Comparison of ENCODE assay signal across 16 mouse cellular contexts in the genomic region with DNA sequence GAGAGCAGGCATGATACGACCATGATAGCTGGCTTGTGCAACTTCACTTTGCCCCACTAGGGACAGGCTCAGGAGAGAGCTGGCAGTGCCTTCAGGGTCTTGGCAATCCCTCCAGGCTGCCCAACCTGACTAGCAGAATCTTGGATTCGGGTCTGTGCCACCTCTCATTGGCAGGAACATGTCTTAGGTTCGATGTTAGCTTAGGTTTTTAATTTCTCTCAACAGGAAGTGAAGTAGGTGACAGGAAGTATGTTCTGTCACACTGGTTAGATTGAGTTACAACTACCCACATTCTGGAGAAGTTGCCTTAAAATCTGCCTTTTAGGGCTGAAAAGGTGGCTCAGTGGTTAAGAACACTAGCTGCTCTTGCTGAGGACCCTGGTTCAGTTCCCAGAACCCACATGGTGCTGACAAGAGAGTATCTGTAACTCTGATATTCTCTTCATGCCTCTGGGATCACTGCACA. TPM values are rescaled to one million over a fixed set of nuclear protein-coding genes. Genes with fewer than 3 reads are reported as not detected.
A peak's percentile ranks its signal among the peaks of the same experiment; 100 is the strongest.
DNase-seq lines count a peak whose midpoint lies in the region; ATAC-seq and TF ChIP-seq lines count a peak whose summit lies in the region.
"Had no signal": no experiment of that assay in that cellular context is flagged by ENCODE, and none has a peak within 500 bp of the region (broad histone marks: within the 10 kb centered on the region; RNA-seq: fewer than 3 reads in every experiment).

No protein-coding gene starts in this region.

- ATAC-seq in hematopoietic stem cell, adult 5-6 weeks (replicated peaks in 1 of 2; ENCODE audit: insufficient read depth in 1 of 2, low FRiP score in 2 of 2, low TSS enrichment in 1 of 2, low read depth in 1 of 2, poor library complexity in 2 of 2, severe bottlenecking in 2 of 2), result 0 out of 4 replicates have a peak, but pooled peaks have one; percentile 13 to 44
- peak; percentile 59 for ATAC-seq in megakaryocyte-erythroid progenitor cell, adult 5-6 weeks (replicated peaks; ENCODE audit: low FRiP score, low TSS enrichment, poor library complexity, severe bottlenecking)

- peak overlapping the region; percentile 7 for H3K27ac ChIP-seq in thymus, adult 2 months (ENCODE audit: control insufficient read depth, insufficient read depth, low read length)
- H3K27ac ChIP-seq in embryonic facial prominence, embryonic 10.5 days (replicated peaks), result no peak overlapping the region

- TF ChIP-seq CTCF in thymus, adult 2 months (IDR thresholded peaks at IDR 0.05; ENCODE audit: borderline replicate concordance, control insufficient read depth, extremely low read depth, insufficient read depth, low read length, poor library complexity), result no peak

- H3K36me3 ChIP-seq in thymus, adult 2 months (ENCODE audit: control insufficient read depth, insufficient read depth, low read length), result no peaks in the 10 kb centered on the region
- no peaks in the 10 kb centered on the region for H3K36me3 ChIP-seq in embryonic facial prominence, embryonic 10.5 days (replicated peaks)

- H3K4me1 ChIP-seq in thymus, adult 2 months (replicated peaks; ENCODE audit: control insufficient read depth, insufficient read depth, low read length), result peaks cover 7% of the 10 kb centered on the region
- peaks cover under 1% of the 10 kb centered on the region for H3K4me1 ChIP-seq in embryonic facial prominence, embryonic 10.5 days

- no peaks in the 10 kb centered on the region for H3K27me3 ChIP-seq in thymus, adult 2 months (ENCODE audit: control insufficient read depth, insufficient read depth, low read length)
- H3K27me3 ChIP-seq in embryonic facial prominence, embryonic 10.5 days (replicated peaks; ENCODE audit: low read depth, poor library complexity, severe bottlenecking), result peaks cover 30% of the 10 kb centered on the region

- peak; percentile 62 for DNase-seq in adrenal gland, postnatal 10 days
- DNase-seq in adrenal gland, postnatal 4 days (ENCODE audit: low spot score in 2 of 2), result no peak
- DNase-seq in thymus, adult 2 months, result no peak
- no peak for DNase-seq in thymus, postnatal 36 days
- DNase-seq in spleen, adult 12 weeks (ENCODE audit: low spot score), result no peak
- no peak for DNase-seq in embryonic facial prominence, embryonic 10.5 days (ENCODE audit: low spot score)
- DNase-seq: cerebellum, adult 9-11 months; heart, adult 18-20 months; lung, adult 18-20 months had no signal

- no peak overlapping the region for H3K4me3 ChIP-seq in thymus, adult 2 months (ENCODE audit: control insufficient read depth, insufficient read depth, low read length)
- H3K4me3 ChIP-seq in embryonic facial prominence, embryonic 10.5 days, result no peak overlapping the region

- no peak for TF ChIP-seq POLR2A in thymus, adult 2 months (IDR thresholded peaks at IDR 0.05; ENCODE audit: control insufficient read depth, extremely low read depth, insufficient read depth, low read length, poor library complexity)

- 37% methylated on average over 3 of the region's 3 CpGs for WGBS in thymus, adult 2 months
- WGBS in embryonic facial prominence, embryonic 10.5 days, result 65% methylated on average over 3 of the region's 3 CpGs

- no peaks in the 10 kb centered on the region for H3K9me3 ChIP-seq in embryonic facial prominence, embryonic 10.5 days

RNA-seq across cellular contexts. Expression of gene Slc25a1, which starts 6.5 kb away (rescaled TPM):
- 100 to 1,000 TPM; 115 to 121 TPM for total RNA-seq in adrenal gland, postnatal 10 days (2021)
- 10 to 100 TPM; 98.4 to 98.6 TPM for total RNA-seq in adrenal gland, postnatal 4 days (2021)
- polyA plus RNA-seq in thymus, adult 2 months (2012; rRNA removed), result 126 and 151 TPM in 2 replicates
- total RNA-seq in hematopoietic stem cell, adult 5-6 weeks (2017), result 56.3 and 59.6 TPM in 2 replicates
- total RNA-seq in megakaryocyte-erythroid progenitor cell, adult 5-6 weeks (2014; fragmentation: Nextera tagmentation), result 76.4 and 85.0 TPM in 2 replicates
- 58.9 and 102 TPM in 2 replicates for total RNA-seq in megakaryocyte-erythroid progenitor cell, adult 5-6 weeks (2017)
- 85.8 and 90.6 TPM in 2 replicates for polyA plus RNA-seq in embryonic facial prominence, embryonic 10.5 days (2016; fragmentation: Nextera tagmentation; extraction: Ambion mirVana)

RNA-seq across cellular contexts. Expression of gene Gsc2, which starts 19.6 kb away (rescaled TPM):
- total RNA-seq in adrenal gland, postnatal 10 days (2021), result not detected
- not detected for total RNA-seq in adrenal gland, postnatal 4 days (2021)
- 0.10 and 0.13 TPM in 2 replicates for polyA plus RNA-seq in thymus, adult 2 months (2012; rRNA removed)
- not detected in 2 replicates for total RNA-seq in hematopoietic stem cell, adult 5-6 weeks (2017)
- not detected in 2 replicates for total RNA-seq in megakaryocyte-erythroid progenitor cell, adult 5-6 weeks (2014; fragmentation: Nextera tagmentation)
- total RNA-seq in megakaryocyte-erythroid progenitor cell, adult 5-6 weeks (2017), result not detected in 2 replicates
- polyA plus RNA-seq in embryonic facial prominence, embryonic 10.5 days (2016; fragmentation: Nextera tagmentation; extraction: Ambion mirVana), result not detected in 2 replicates
- total RNA-seq: heart, adult 18-20 months; layer of hippocampus, postnatal 14 days; left cerebral cortex, postnatal 25 days had no signal
- polyA plus RNA-seq: heart, postnatal 0 days; kidney, embryonic 16.5 days had no signal

RNA-seq across cellular contexts. Expression of gene Ess2, which starts 23.3 kb away (rescaled TPM):
- 10 to 100 TPM; 19.4 to 23.1 TPM for total RNA-seq in adrenal gland, postnatal 10 days (2021)
- 10 to 100 TPM; 33.0 to 33.6 TPM for total RNA-seq in adrenal gland, postnatal 4 days (2021)
- 45.5 and 48.9 TPM in 2 replicates for polyA plus RNA-seq in thymus, adult 2 months (2012; rRNA removed)
- total RNA-seq in hematopoietic stem cell, adult 5-6 weeks (2017), result 31.2 and 35.3 TPM in 2 replicates
- total RNA-seq in megakaryocyte-erythroid progenitor cell, adult 5-6 weeks (2014; fragmentation: Nextera tagmentation), result 21.1 and 23.2 TPM in 2 replicates
- 16.6 and 21.0 TPM in 2 replicates for total RNA-seq in megakaryocyte-erythroid progenitor cell, adult 5-6 weeks (2017)
- 57.4 and 60.6 TPM in 2 replicates for polyA plus RNA-seq in embryonic facial prominence, embryonic 10.5 days (2016; fragmentation: Nextera tagmentation; extraction: Ambion mirVana)

RNA-seq across cellular contexts. Expression of gene Tssk2, which starts 36.0 kb away (rescaled TPM):
- not detected for total RNA-seq in adrenal gland, postnatal 10 days (2021)
- not detected for total RNA-seq in adrenal gland, postnatal 4 days (2021)
- polyA plus RNA-seq in thymus, adult 2 months (2012; rRNA removed), result 0.35 TPM in 1 of 2 replicates, not detected in the other
- not detected in 2 replicates for total RNA-seq in hematopoietic stem cell, adult 5-6 weeks (2017)
- not detected in 2 replicates for total RNA-seq in megakaryocyte-erythroid progenitor cell, adult 5-6 weeks (2014; fragmentation: Nextera tagmentation)
- 0.47 TPM in 1 of 2 replicates, not detected in the other for total RNA-seq in megakaryocyte-erythroid progenitor cell, adult 5-6 weeks (2017)
- polyA plus RNA-seq in embryonic facial prominence, embryonic 10.5 days (2016; fragmentation: Nextera tagmentation; extraction: Ambion mirVana), result 0.14 TPM in 1 of 2 replicates, not detected in the other
- total RNA-seq: heart, adult 18-20 months; layer of hippocampus, postnatal 14 days; left cerebral cortex, postnatal 25 days had no signal
- polyA plus RNA-seq: brain, embryonic 14.5 days; heart, postnatal 0 days; kidney, embryonic 16.5 days had no signal

RNA-seq across cellular contexts. Expression of gene Dgcr2, which starts 36.1 kb away (rescaled TPM):
- 10 to 100 TPM; 60.6 to 63.9 TPM for total RNA-seq in adrenal gland, postnatal 10 days (2021)
- total RNA-seq in adrenal gland, postnatal 4 days (2021), result 10 to 100 TPM; 81.6 to 84.4 TPM
- 214 and 215 TPM in 2 replicates for polyA plus RNA-seq in thymus, adult 2 months (2012; rRNA removed)
- 50.9 and 62.7 TPM in 2 replicates for total RNA-seq in hematopoietic stem cell, adult 5-6 weeks (2017)
- 32.7 and 36.4 TPM in 2 replicates for total RNA-seq in megakaryocyte-erythroid progenitor cell, adult 5-6 weeks (2014; fragmentation: Nextera tagmentation)
- 35.1 and 55.7 TPM in 2 replicates for total RNA-seq in megakaryocyte-erythroid progenitor cell, adult 5-6 weeks (2017)
- polyA plus RNA-seq in embryonic facial prominence, embryonic 10.5 days (2016; fragmentation: Nextera tagmentation; extraction: Ambion mirVana), result 98.6 and 100 TPM in 2 replicates
